Mouse (Mus musculus) intestine, embryonic 14.5 days (tissue): ENCODE measurements at regions not wholly inside any gene's neighbourhood (a gene's known extent, or its start where the extent isn't known, plus 50 kb on each side); places are given as distances from the start of the nearest gene placed in this dataset.
"Not testable (repeated sequence)": the region's sequence is repeated elsewhere in the genome, so short reads cannot be mapped to it uniquely, and the experiment has no call there.

ENCODE experiments used
- ATAC-seq: fragments of 200-750 bp; cut with Nextera tagmentation; replicated peaks from 2 replicates; pipeline ENCODE4 v1.8.0; 2017; ENCODE audit warnings: low read depth, moderate number of reproducible peaks, moderate TSS enrichment, moderate library complexity; ENCODE audit not compliant: low FRiP score, low TSS enrichment
- DNase-seq: peaks from one replicate; pipeline ENCODE4 v3.0.0-alpha.2; 2018; ENCODE audit warnings: low spot score
- H3K27ac ChIP-seq: fragments of 300-500 bp; sonication (generic); 2 replicates; pipeline ENCODE4 v1.5.1; 2014; ENCODE audit warnings: low read depth, mild to moderate bottlenecking, control low read depth
- H3K27me3 ChIP-seq: fragments of 300-500 bp; sonication (generic); replicated peaks from 2 replicates; pipeline ENCODE4 v1.6.1; 2014; ENCODE audit warnings: low read length, control low read depth; ENCODE audit not compliant: control insufficient read depth, insufficient read depth
- H3K36me3 ChIP-seq: fragments of 300-500 bp; sonication (generic); 2 replicates; pipeline ENCODE4 v1.6.1; 2014; ENCODE audit warnings: low read length, control low read depth; ENCODE audit not compliant: control insufficient read depth, insufficient read depth
- H3K4me1 ChIP-seq: fragments of 300-500 bp; sonication (generic); replicated peaks from 2 replicates; pipeline ENCODE4 v1.6.1; 2014; ENCODE audit warnings: low read length, control low read depth, mixed read lengths; ENCODE audit not compliant: control insufficient read depth, insufficient read depth
- H3K4me2 ChIP-seq: fragments of 300-500 bp; sonication (generic); 2 replicates; pipeline ENCODE4 v1.6.1; 2014; ENCODE audit warnings: low read length
- H3K4me3 ChIP-seq: fragments of 300-500 bp; sonication (generic); 2 replicates; pipeline ENCODE4 v1.5.1; 2014; ENCODE audit warnings: low read depth, low read length, control low read depth, mixed read lengths
- H3K9ac ChIP-seq: fragments of 300-500 bp; sonication (generic); 2 replicates; pipeline ENCODE4 v1.6.1; 2014; ENCODE audit warnings: mild to moderate bottlenecking, low read length
- H3K9me3 ChIP-seq: fragments of 300-500 bp; sonication (generic); 2 replicates; pipeline ENCODE4 v1.6.1; 2016; ENCODE audit warnings: low read length, control low read depth; ENCODE audit not compliant: control insufficient read depth
- WGBS: fragments of 180-500 bp; shearing (Covaris S2); extraction: QIAGEN DNeasy Blood & Tissue Kit; methylation state at CpG from one replicate; pipeline ENCODE4 v1.1.7; 2014; 5-methylcytosine and 5-hydroxymethylcytosine counted together

DNA sequence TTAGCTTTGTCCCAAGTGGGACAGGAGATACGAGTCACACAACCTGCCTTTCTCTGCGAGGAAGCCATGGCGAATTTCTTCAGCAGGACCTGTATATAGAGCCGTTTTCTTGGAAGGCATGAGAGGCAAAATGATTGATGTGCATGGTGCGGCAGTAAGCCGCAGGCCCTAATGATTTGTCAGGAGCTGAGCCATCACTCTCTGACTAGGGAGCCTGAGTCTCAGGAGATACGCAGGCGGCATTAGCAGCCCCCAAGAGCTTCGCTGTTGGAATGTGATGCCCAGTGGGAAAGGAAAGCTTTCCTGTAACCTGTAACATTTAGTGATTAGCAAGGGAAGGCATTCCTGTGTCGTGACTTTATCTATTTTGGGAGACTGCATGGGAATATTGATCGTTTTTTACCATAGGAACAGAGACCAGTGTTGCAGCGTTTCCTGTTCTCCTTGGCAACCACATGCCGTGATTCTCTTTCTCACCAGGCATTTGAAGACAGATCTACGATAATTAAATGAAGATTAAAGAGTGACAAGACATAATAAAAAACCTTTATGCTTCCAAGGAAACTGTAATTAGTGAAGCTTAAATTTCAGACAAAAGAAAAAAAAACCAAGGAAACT lies 310.2 kb downstream of the Arl6ip6 start:
- H3K9ac ChIP-seq: no peak overlapping the region

DNA sequence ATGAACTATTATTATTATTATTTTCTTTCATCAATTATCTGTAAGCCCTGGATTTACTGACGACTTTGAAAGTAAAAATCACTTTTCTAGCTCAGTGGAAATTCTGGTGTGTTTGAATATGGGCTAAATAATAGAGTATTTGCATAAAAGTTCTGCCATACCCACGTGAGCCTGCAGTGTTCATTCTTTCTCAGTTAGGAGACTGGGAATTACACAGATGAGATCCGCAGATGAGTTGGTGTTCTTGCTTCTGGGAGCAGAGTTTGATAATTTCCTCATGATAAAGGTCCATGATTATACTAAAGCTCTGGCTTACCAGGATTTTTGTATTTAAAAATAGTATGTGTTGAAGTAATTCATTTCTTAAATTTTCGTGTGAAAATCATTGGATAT lies 310.7 kb downstream of the Arl6ip6 start:
- no peaks in the 10 kb centered on the region for H3K36me3 ChIP-seq
- 70% methylated on average over 4 of the region's 4 CpGs for WGBS
- H3K27ac ChIP-seq: no peak overlapping the region
- DNase-seq: no peak
- no peak overlapping the region for H3K4me3 ChIP-seq
- no peaks in the 10 kb centered on the region for H3K27me3 ChIP-seq
- ATAC-seq: no peak
- H3K9me3 ChIP-seq: no peaks in the 10 kb centered on the region
- H3K4me2 ChIP-seq: no peak overlapping the region
- H3K9ac ChIP-seq: no peak overlapping the region
- H3K4me1 ChIP-seq: no peaks in the 10 kb centered on the region

More for the DNA sequence above, 310.2 kb downstream of the Arl6ip6 start:
- Histone ChIP-seq H3K4me1 (no peaks in the 10 kb centered on the region), H3K36me3 (no peaks in the 10 kb centered on the region), H3K27ac (no peak overlapping the region), H3K27me3 (no peaks in the 10 kb centered on the region), H3K4me3 (no peak overlapping the region), H3K9me3 (no peaks in the 10 kb centered on the region), H3K4me2 (no peak overlapping the region)
- WGBS: 45% methylated on average over 14 of the region's 14 CpGs
- DNase-seq (no peak), ATAC-seq (no peak)

DNA sequence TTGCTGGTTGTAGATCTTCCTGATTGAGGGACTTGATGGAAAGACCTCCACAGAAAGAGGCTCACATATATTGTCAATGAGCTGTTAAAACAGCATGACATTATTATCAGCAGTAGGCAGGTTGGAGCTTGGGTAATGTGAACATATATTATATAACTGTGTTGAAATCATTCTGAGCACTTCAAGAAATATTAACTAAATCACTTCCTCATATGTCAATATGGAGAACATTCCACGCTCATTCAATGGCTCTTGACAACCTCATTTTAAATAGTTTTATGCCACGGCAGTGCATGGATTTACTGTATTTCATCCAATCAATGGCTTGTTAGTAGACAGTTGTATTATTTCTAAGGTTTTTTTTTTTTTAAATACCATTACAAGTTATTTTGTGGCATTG lies 350.6 kb downstream of the Arl6ip6 start:
- H3K27ac ChIP-seq: no peak overlapping the region

DNA sequence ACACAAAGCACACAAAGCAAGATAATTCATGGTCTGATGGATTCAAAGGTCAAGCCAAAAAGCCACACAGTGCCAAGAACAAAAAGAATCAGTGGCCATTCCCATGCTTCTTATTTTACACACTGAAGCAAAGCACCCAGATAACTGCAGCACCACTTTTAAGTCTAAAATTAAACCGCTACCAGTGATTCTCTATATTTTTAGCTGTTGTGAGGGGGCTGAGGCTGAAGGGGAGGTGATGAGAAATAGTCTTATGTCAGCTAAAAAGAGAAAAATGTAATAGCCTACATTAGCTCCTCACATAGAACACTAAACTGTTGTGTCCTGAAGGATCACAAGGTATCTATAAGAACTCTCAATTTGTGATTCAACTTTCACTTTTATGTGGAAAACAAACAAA lies 382.5 kb downstream of the Arl6ip6 start:
- no peaks in the 10 kb centered on the region for H3K4me1 ChIP-seq

More for the DNA sequence above, 350.6 kb downstream of the Arl6ip6 start:
- WGBS: 92% methylated on average over 2 of the region's 2 CpGs
- no peaks in the 10 kb centered on the region for H3K9me3 ChIP-seq
- no peak overlapping the region for H3K4me3 ChIP-seq
- no peak overlapping the region for H3K9ac ChIP-seq
- H3K27me3 ChIP-seq: no peaks in the 10 kb centered on the region
- DNase-seq (no peak), ATAC-seq (no peak)
- H3K36me3 ChIP-seq: no peaks in the 10 kb centered on the region
- no peak overlapping the region for H3K4me2 ChIP-seq
- H3K4me1 ChIP-seq: no peaks in the 10 kb centered on the region

DNA sequence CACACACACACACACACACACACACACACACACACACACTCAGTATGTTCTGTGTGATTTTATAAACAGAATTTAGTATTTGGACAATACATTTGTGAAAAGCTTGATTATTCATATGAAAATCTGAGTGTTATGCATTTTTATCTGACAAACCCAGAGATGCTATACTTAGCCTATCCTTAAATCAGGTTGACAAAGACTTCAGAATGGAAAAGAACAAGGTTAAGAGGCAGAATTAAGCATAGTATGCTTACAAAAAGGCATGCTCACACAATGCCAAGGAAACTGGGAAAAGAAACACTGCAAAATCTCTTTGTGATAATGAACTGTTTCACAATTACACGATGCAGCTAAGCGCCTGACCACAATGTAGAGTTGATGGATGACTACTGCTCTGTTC lies 414.3 kb downstream of the Arl6ip6 start:
- 72% methylated on average over 2 of the region's 2 CpGs for WGBS
- H3K36me3 ChIP-seq: no peaks in the 10 kb centered on the region
- no peaks in the 10 kb centered on the region for H3K27me3 ChIP-seq
- H3K4me2 ChIP-seq: no peak overlapping the region
- DNase-seq (no peak), ATAC-seq (no peak)
- H3K27ac ChIP-seq: no peak overlapping the region
- no peaks in the 10 kb centered on the region for H3K4me1 ChIP-seq
- H3K4me3 ChIP-seq: no peak overlapping the region
- H3K9ac ChIP-seq: no peak overlapping the region
- H3K9me3 ChIP-seq: no peaks in the 10 kb centered on the region

More for the DNA sequence above, 382.5 kb downstream of the Arl6ip6 start:
- H3K36me3 ChIP-seq: no peaks in the 10 kb centered on the region
- H3K4me3 ChIP-seq: no peak overlapping the region
- no peaks in the 10 kb centered on the region for H3K9me3 ChIP-seq
- H3K4me2 ChIP-seq: no peak overlapping the region
- H3K9ac ChIP-seq: no peak overlapping the region
- DNase-seq (no peak), ATAC-seq (no peak)
- no peaks in the 10 kb centered on the region for H3K27me3 ChIP-seq
- whole genome bisulfite sequencing: 74% methylated on average over 1 of the region's 1 CpGs
- H3K27ac ChIP-seq: no peak overlapping the region

DNA sequence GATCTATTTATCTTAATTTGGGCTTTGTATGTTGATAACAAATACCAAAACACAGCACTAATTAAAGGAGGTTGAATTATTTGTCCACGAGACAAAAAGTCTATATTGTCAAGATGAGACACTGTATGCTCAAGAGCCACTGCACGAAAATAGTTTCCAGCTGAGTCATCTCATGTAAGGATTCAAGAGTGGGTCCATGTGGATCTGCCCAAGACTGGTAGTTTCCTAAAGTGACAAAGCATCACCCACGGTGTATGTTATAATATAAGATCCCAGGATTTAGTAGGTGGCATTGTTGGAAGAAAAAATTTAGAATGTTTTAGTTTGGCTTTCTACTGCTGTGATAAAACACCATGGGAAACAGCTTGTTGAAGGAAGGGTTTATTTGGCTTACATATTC lies 428.2 kb downstream of the Arl6ip6 start:
- H3K27me3 ChIP-seq: no peaks in the 10 kb centered on the region
- no peak for ATAC-seq
- no peak overlapping the region for H3K4me3 ChIP-seq
- H3K9ac ChIP-seq: no peak overlapping the region
- H3K4me1 ChIP-seq: no peaks in the 10 kb centered on the region
- no peaks in the 10 kb centered on the region for H3K9me3 ChIP-seq
- no peak for DNase-seq
- WGBS: 77% methylated on average over 3 of the region's 3 CpGs
- H3K27ac ChIP-seq: no peak overlapping the region
- no peaks in the 10 kb centered on the region for H3K36me3 ChIP-seq
- no peak overlapping the region for H3K4me2 ChIP-seq

DNA sequence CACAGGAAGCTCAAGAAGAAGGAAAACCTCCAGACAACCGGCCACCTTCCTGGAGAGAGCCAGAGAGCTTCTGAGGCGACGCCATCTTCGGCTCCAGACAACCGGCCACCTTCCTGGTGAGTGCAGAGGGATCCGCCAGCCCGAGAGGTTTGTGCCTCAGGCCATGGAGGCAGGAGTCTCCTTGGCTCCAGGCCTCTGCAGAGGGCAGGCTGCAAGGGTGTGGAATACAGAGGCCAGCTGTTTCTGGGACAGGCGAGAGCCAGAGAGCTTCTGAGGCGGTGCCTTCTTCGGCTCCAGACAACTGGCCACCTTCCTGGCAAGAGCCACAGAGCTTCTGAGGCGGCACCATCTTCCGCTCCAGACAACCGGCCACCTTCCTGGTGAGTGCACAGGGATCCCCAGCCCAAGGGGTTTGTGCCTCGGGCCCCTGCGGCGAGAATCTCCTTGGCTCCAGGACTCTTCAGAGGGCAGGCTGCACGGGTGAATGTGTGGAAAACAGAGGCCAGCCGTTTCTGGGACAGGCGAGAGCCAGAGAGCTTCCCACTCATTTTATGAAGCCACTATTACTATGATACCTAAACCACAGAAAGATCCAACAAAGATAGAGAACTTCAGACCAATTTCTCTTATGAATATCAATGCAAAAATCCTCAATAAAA lies 441.4 kb downstream of the Arl6ip6 start:
- not testable (repeated sequence) for H3K9ac ChIP-seq, H3K36me3 ChIP-seq, H3K27ac ChIP-seq, H3K9me3 ChIP-seq, H3K27me3 ChIP-seq, ATAC-seq, H3K4me2 ChIP-seq, DNase-seq, H3K4me3 ChIP-seq, H3K4me1 ChIP-seq
- WGBS: 59% methylated on average over 19 of the region's 19 CpGs

DNA sequence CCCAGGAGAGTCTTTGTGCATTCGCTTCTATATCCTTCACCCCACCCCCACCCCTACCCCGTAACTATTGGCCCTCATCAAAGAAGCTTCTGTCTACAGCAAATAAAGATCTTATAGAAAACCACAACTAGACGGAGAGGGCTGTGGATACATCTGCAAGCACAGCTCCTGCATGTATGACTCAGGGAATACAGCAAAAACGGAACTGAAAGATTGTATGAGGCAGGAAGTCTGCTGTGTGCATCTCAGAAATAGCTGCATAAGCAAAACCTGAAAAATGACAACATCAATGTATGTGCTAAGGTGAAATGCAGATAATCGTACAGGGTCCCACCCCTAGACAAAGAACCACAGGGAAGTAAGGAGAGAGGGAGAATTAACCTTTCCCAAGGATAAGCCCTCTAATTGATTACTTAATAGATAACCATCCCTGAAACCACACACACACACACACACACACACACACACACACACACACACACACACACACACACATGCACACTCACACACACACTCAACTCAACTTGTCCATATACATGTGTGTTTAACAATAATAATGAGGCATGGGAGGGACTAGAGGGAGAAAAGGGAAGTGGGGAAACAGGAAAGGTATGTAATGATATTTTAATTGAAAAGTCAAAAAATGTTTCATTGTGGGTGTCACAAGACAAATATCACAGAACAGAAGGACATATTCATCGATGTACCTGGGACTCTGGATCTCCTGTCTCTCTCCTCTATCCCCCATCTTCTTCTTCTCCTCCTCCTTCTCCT lies 416.6 kb downstream of the Rprm start:
- no peak for DNase-seq
- Histone ChIP-seq H3K4me3 (no peak overlapping the region), H3K27me3 (no peaks in the 10 kb centered on the region), H3K4me1 (no peaks in the 10 kb centered on the region), H3K9me3 (no peaks in the 10 kb centered on the region), H3K9ac (no peak overlapping the region), H3K4me2 (no peak overlapping the region), H3K27ac (no peak overlapping the region), H3K36me3 (no peaks in the 10 kb centered on the region)
- no peak for ATAC-seq
- WGBS: 66% methylated on average over 6 of the region's 6 CpGs
